Mouse (Mus musculus): ENCODE results near the gene Vps33b. TPM values are rescaled to one million over a fixed set of nuclear protein-coding genes. Genes with fewer than 3 reads are reported as not detected.
"Not testable (repeated sequence)": the region's sequence is repeated elsewhere in the genome, so short reads cannot be mapped to it uniquely, and the experiment has no call there.

The Vps33b gene
- polyA plus RNA-seq, 1 experiment = 34.0 TPM

- peak; percentile 99 for DNase-seq (ENCODE audit: low read depth)
- TF ChIP-seq POLR2A (IDR thresholded peaks at IDR 0.05; ENCODE audit: borderline replicate concordance, extremely low read depth, insufficient read depth, insufficient read length, poor library complexity, severe bottlenecking) = peak; percentile 40; the same call in 1 of the 2 replicates
- no peak for TF ChIP-seq CTCF (IDR thresholded peaks at IDR 0.05; ENCODE audit: borderline replicate concordance, extremely low read depth, insufficient read depth, insufficient read length)
Observed at GRCm38 (mm10) chr7:80324043-80324815, 54.8 kb downstream of the Vps33b start, which contains the start of gene Rccd1. TSS of gene Rccd1 (minus strand) at chr7:80324454.

- DNase-seq (ENCODE audit: low read depth) = not testable (repeated sequence)
Observed at GRCm38 (mm10) chr7:80324816-80325119, 55.3 kb downstream of the Vps33b start.

- no peak for DNase-seq (ENCODE audit: low read depth)
- TF ChIP-seq POLR2A (IDR thresholded peaks at IDR 0.05; ENCODE audit: borderline replicate concordance, extremely low read depth, insufficient read depth, insufficient read length, poor library complexity, severe bottlenecking) = no peak
- TF ChIP-seq CTCF (IDR thresholded peaks at IDR 0.05; ENCODE audit: borderline replicate concordance, extremely low read depth, insufficient read depth, insufficient read length) = no peak
Observed at GRCm38 (mm10) chr7:80325292-80325868, 55.9 kb downstream of the Vps33b start.

DNA sequence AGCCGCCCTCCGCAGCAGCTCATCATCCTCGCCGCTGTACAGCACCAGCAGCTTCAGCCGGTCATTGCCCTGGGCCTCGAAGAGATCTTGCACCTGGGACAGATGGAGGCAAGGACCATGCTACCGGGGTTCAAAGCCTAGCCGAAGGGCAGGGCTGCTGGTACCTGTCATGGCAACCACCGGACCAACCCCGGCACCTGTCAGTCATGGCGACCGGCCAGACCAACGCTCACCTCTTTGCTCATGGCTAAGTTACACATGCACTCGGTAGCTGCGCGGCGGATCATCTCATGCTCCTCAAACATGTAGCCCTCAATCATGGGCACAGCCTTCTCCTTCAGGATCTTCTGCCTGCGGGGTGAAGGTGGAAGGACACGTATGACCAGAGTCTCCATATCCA lies 56.6 kb downstream of the Vps33b start:
- no peak for DNase-seq (ENCODE audit: low read depth)
- no peak for TF ChIP-seq CTCF (IDR thresholded peaks at IDR 0.05; ENCODE audit: borderline replicate concordance, extremely low read depth, insufficient read depth, insufficient read length)
- TF ChIP-seq POLR2A (IDR thresholded peaks at IDR 0.05; ENCODE audit: borderline replicate concordance, extremely low read depth, insufficient read depth, insufficient read length, poor library complexity, severe bottlenecking) = no peak

- no peak for DNase-seq (ENCODE audit: low read depth)
- TF ChIP-seq CTCF (IDR thresholded peaks at IDR 0.05; ENCODE audit: borderline replicate concordance, extremely low read depth, insufficient read depth, insufficient read length) (no peak), POLR2A (IDR thresholded peaks at IDR 0.05; ENCODE audit: borderline replicate concordance, extremely low read depth, insufficient read depth, insufficient read length, poor library complexity, severe bottlenecking) (no peak)
Observed at GRCm38 (mm10) chr7:80330278-80330677, 60.8 kb downstream of the Vps33b start.

DNA sequence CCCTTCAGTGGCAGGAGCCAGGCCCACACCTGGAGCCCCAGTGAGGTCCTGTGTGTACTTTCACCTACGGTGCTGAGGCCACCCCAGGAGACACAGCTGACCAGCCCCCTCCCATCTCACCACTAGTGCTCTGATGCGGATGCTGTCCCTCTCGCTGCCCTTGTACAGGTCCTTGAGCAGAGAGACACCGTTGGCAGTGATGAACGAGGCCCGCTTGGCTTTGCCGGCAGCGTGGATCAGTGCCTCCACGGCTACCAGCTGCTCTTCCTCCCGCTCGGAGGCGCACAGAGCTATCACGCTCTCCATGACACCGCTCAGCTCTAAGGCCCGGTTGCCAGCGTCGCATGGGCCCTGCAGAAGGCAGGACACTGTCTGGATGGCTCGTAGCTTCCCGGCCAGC lies 62.0 kb downstream of the Vps33b start:
- TF ChIP-seq CTCF (IDR thresholded peaks at IDR 0.05; ENCODE audit: borderline replicate concordance, extremely low read depth, insufficient read depth, insufficient read length) (no peak), POLR2A (IDR thresholded peaks at IDR 0.05; ENCODE audit: borderline replicate concordance, extremely low read depth, insufficient read depth, insufficient read length, poor library complexity, severe bottlenecking) (no peak)

DNA sequence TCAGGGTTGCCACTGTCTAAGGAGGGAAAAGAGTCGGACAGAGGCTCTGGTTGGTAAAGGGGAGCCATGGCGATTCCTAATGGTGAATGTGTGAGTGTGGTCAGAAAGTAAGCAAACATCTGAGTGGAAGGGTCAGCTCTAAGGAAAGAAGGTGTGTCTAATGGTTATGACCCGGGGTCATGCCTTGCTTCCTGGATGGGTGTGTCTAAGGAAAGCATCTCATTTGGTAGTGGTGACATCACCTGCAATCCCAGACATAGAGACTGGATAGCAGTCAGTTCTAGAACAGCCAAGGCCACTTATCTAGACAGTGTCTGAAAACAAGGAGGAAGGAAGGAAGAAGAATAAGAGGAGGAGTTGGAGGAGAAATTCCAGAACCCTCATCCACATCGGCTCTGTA lies 65.4 kb downstream of the Vps33b start:
- no peak for DNase-seq (ENCODE audit: low read depth)
- TF ChIP-seq POLR2A (IDR thresholded peaks at IDR 0.05; ENCODE audit: borderline replicate concordance, extremely low read depth, insufficient read depth, insufficient read length, poor library complexity, severe bottlenecking) (no peak), CTCF (IDR thresholded peaks at IDR 0.05; ENCODE audit: borderline replicate concordance, extremely low read depth, insufficient read depth, insufficient read length) (no peak)

More for the DNA sequence above, 62.0 kb downstream of the Vps33b start:
- no peak for DNase-seq (ENCODE audit: low read depth)

- TF ChIP-seq POLR2A (IDR thresholded peaks at IDR 0.05; ENCODE audit: borderline replicate concordance, extremely low read depth, insufficient read depth, insufficient read length, poor library complexity, severe bottlenecking) = no peak
- no peak for TF ChIP-seq CTCF (IDR thresholded peaks at IDR 0.05; ENCODE audit: borderline replicate concordance, extremely low read depth, insufficient read depth, insufficient read length)
- DNase-seq (ENCODE audit: low read depth) = no peak
Observed at GRCm38 (mm10) chr7:80336932-80337331, 67.5 kb downstream of the Vps33b start.

- DNase-seq (ENCODE audit: low read depth) = peak; percentile 69
- no peak for TF ChIP-seq CTCF (IDR thresholded peaks at IDR 0.05; ENCODE audit: borderline replicate concordance, extremely low read depth, insufficient read depth, insufficient read length)
- no peak for TF ChIP-seq POLR2A (IDR thresholded peaks at IDR 0.05; ENCODE audit: borderline replicate concordance, extremely low read depth, insufficient read depth, insufficient read length, poor library complexity, severe bottlenecking)
Observed at GRCm38 (mm10) chr7:80339371-80339770, 69.9 kb downstream of the Vps33b start.

GRCm38 (mm10) chr7:80339793-80340628 lies 70.6 kb downstream of the Vps33b start:
- TF ChIP-seq POLR2A (IDR thresholded peaks at IDR 0.05; ENCODE audit: borderline replicate concordance, extremely low read depth, insufficient read depth, insufficient read length, poor library complexity, severe bottlenecking) (peak; percentile 30; the same call in 1 of the 2 replicates), CTCF (IDR thresholded peaks at IDR 0.05; ENCODE audit: borderline replicate concordance, extremely low read depth, insufficient read depth, insufficient read length) (peak; percentile 83)
- peak; percentile 99 for DNase-seq (ENCODE audit: low read depth)

DNA sequence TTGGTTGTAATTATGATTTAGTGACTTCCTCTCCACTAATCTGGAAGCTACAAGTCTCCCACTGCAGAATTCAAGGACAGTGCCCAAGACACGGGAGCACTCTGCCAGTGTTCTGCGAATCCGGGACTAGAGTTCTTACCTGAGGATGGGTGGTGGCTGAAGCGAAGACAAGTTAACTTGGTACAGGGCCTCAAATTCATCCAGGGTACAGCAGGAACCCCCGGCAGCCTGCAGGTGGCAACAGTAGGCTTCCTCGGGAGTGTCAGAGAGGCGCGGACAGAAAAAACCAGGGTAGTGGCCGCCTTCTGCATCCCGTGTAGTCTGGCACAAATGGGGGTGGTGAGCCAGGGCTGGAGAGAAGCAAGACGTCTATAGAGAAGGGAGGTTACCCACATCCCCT lies 71.3 kb downstream of the Vps33b start, which contains the start of gene Unc45a:
Gene Unc45a, minus strand, starts transcription at position 213 of the 400 bp plus-strand sequence.
- DNase-seq (ENCODE audit: low read depth) = peak; percentile 85
- TF ChIP-seq POLR2A (IDR thresholded peaks at IDR 0.05; ENCODE audit: borderline replicate concordance, extremely low read depth, insufficient read depth, insufficient read length, poor library complexity, severe bottlenecking) (no peak), CTCF (IDR thresholded peaks at IDR 0.05; ENCODE audit: borderline replicate concordance, extremely low read depth, insufficient read depth, insufficient read length) (peak; percentile 72)

Other genes with a start within 250 kb of the Vps33b start
- gene Zfp710, start 244.8 kb upstream of the Vps33b start, polyA plus RNA-seq (2012; rRNA removed) = 34.8 and 36.1 TPM in 2 replicates
- gene Idh2, start 154.3 kb upstream of the Vps33b start, polyA plus RNA-seq (2012; rRNA removed) = 230 and 297 TPM in 2 replicates
- gene Sema4b, start 82.8 kb upstream of the Vps33b start, polyA plus RNA-seq (2012; rRNA removed) = 14.7 and 23.6 TPM in 2 replicates
- 25.7 and 31.1 TPM in 2 replicates for gene Cib1, start 36.8 kb upstream of the Vps33b start, polyA plus RNA-seq (2012; rRNA removed)
- 2.3 and 3.4 TPM in 2 replicates for gene Gdpgp1, start 36.8 kb upstream of the Vps33b start, polyA plus RNA-seq (2012; rRNA removed)
- gene Ttll13, start 23.3 kb upstream of the Vps33b start, polyA plus RNA-seq (2012; rRNA removed) = 0.79 and 1.2 TPM in 2 replicates
- 50.9 and 65.2 TPM in 2 replicates for gene Ngrn, start 8.4 kb upstream of the Vps33b start, polyA plus RNA-seq (2012; rRNA removed)
- gene Prc1, start 24.8 kb downstream of the Vps33b start, polyA plus RNA-seq (2012; rRNA removed) = 37.3 and 62.3 TPM in 2 replicates
- gene Rccd1, start 54.8 kb downstream of the Vps33b start, polyA plus RNA-seq (2012; rRNA removed) = 22.2 and 30.1 TPM in 2 replicates
- 73.6 and 85.0 TPM in 2 replicates for gene Unc45a, start 71.4 kb downstream of the Vps33b start, polyA plus RNA-seq (2012; rRNA removed)
- gene Hddc3, start 73.5 kb downstream of the Vps33b start, polyA plus RNA-seq (2012; rRNA removed) = 45.0 and 61.4 TPM in 2 replicates
- gene Man2a2, start 101.7 kb downstream of the Vps33b start, polyA plus RNA-seq (2012; rRNA removed) = 59.9 and 78.3 TPM in 2 replicates
- 7.1 and 8.0 TPM in 2 replicates for gene Fes, start 118.3 kb downstream of the Vps33b start, polyA plus RNA-seq (2012; rRNA removed)
- gene Furin, start 135.8 kb downstream of the Vps33b start, polyA plus RNA-seq (2012; rRNA removed) = 13.3 and 22.8 TPM in 2 replicates

Measured in brain, embryonic 14.5 days (tissue).